Mouse (Mus musculus) gastrocnemius, adult 8-10 months (tissue): Measurements from ENCODE around the gene Ube2o. TPM values are rescaled to one million over a fixed set of nuclear protein-coding genes. Genes with fewer than 3 reads are reported as not detected.

Source experiments
- DNase-seq, 2 experiments: peaks; one replicate each; pipeline ENCODE4 v3.0.0; 2022; ENCODE audit warnings: low spot score in 2 of 2
- total RNA-seq, 4 experiments: library from RNA; stranded (reverse); gene quantifications; 2 replicates each; pipeline ENCODE4 v1.2.4; 2022

The Ube2o gene
- total RNA-seq, 4 experiments from 2014 or later = 22.4 to 27.6 (median 22.5) TPM

GRCm38 (mm10) chr11:116547296-116548060 is 33.8 kb downstream of the Ube2o start:
- no peak for DNase-seq

- no peak for DNase-seq
Measured at GRCm38 (mm10) chr11:116543110-116543509, 38.1 kb downstream of the Ube2o start.

GRCm38 (mm10) chr11:116541183-116541582 is 40.1 kb downstream of the Ube2o start:
- DNase-seq = no peak

- no peak for DNase-seq
Measured at GRCm38 (mm10) chr11:116538142-116538735, 43.0 kb downstream of the Ube2o start.

- no peak for DNase-seq
Measured at GRCm38 (mm10) chr11:116537388-116537787, 43.9 kb downstream of the Ube2o start.

GRCm38 (mm10) chr11:116536685-116537084 is 44.6 kb downstream of the Ube2o start:
- DNase-seq = no peak

GRCm38 (mm10) chr11:116534154-116534865 is 46.9 kb downstream of the Ube2o start:
- peak in 1 of 2 experiments; percentile 45 for DNase-seq

GRCm38 (mm10) chr11:116533341-116534153 is 47.7 kb downstream of the Ube2o start:
- DNase-seq = no peak

GRCm38 (mm10) chr11:116532810-116533338 is 48.4 kb downstream of the Ube2o start:
- DNase-seq = peak in 1 of 2 experiments; percentile 33

- no peak for DNase-seq
Measured at GRCm38 (mm10) chr11:116532262-116532809, 48.9 kb downstream of the Ube2o start.

GRCm38 (mm10) chr11:116531371-116532191 is 49.7 kb downstream of the Ube2o start:
- DNase-seq = no peak

- DNase-seq = no peak
Measured at GRCm38 (mm10) chr11:116530187-116531147, 50.8 kb downstream of the Ube2o start, which contains the start of gene Sphk1. TSS of gene Sphk1 (plus strand) at chr11:116530925.

GRCm38 (mm10) chr11:116528636-116529320 is 52.5 kb downstream of the Ube2o start:
- no peak for DNase-seq

GRCm38 (mm10) chr11:116523699-116524189 is 57.5 kb downstream of the Ube2o start:
- DNase-seq = no peak

GRCm38 (mm10) chr11:116522886-116523698 is 58.2 kb downstream of the Ube2o start:
- DNase-seq = no peak

GRCm38 (mm10) chr11:116522046-116522445 is 59.2 kb downstream of the Ube2o start:
- DNase-seq = no peak

GRCm38 (mm10) chr11:116521143-116521542 is 60.1 kb downstream of the Ube2o start:
- no peak for DNase-seq
